In the genomic region with DNA sequence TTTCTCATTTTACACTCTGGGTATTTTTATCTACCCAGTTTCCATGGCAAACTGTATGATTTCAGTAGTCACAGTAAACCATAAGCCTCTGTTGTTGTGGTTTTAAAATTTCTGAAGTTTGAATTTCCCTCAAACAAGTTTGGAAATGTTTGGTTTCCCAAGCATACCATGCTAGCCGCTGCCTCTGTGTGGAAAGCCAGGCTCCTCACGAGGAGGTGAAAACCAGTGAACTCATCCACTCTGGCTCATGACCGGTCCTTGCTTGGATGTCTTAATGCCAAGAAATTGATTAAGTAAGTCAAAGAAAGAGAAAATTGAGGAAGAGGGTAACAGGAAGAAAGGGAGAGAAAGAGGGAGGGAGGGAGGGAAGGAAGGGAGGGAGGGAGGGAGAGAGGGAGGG, we compare ENCODE assay signal across 23 mouse cellular contexts. TPM values are rescaled to one million over a fixed set of nuclear protein-coding genes. Genes with fewer than 3 reads are reported as not detected.
DNase-seq lines count a peak whose midpoint lies in the region; ATAC-seq and TF ChIP-seq lines count a peak whose summit lies in the region.
"Had no signal": no experiment of that assay in that cellular context is flagged by ENCODE, and none has a peak within 500 bp of the region (broad histone marks: within the 10 kb centered on the region; RNA-seq: fewer than 3 reads in every experiment).

No protein-coding gene starts in this region.

- no peak for TF ChIP-seq POLR2A in spleen, adult 2 months (IDR thresholded peaks at IDR 0.05; ENCODE audit: low read depth, low read length)
- no peak for TF ChIP-seq POLR2A in kidney, adult 2 months (IDR thresholded peaks at IDR 0.05; ENCODE audit: low read depth, low read length)

- TF ChIP-seq CTCF in gastrocnemius, adult 2 months (IDR thresholded peaks at IDR 0.05): no peak
- no peak for TF ChIP-seq CTCF in spleen, adult 2 months (IDR thresholded peaks at IDR 0.05; ENCODE audit: extremely low read depth, insufficient read depth, insufficient read length, insufficient replicate concordance)
- TF ChIP-seq CTCF in kidney, adult 2 months (conservative IDR thresholded peaks at IDR 0.05; ENCODE audit: insufficient read depth, insufficient read length, low read depth, low read length): no peak

- H3K36me3 ChIP-seq in spleen, adult 2 months (ENCODE audit: control insufficient read depth, insufficient read depth, low read length): peaks cover 12% of the 10 kb centered on the region
- H3K36me3 ChIP-seq in kidney, adult 2 months (ENCODE audit: control insufficient read depth, insufficient read depth, low read length): no peaks in the 10 kb centered on the region
- H3K36me3 ChIP-seq: embryonic facial prominence, embryonic 12.5 days; forebrain, embryonic 15.5 days had no signal

- intact Hi-C loops in gastrocnemius, adult 2 months (cut with DNase I): no loop called here
- intact Hi-C loops in gastrocnemius, postnatal 36 days (cut with DNase I): no loop called here

- no peaks in the 10 kb centered on the region for H3K27me3 ChIP-seq in spleen, adult 2 months (ENCODE audit: control insufficient read depth, insufficient read depth, low read length)
- H3K27me3 ChIP-seq in kidney, adult 2 months (replicated peaks; ENCODE audit: control insufficient read depth, insufficient read depth, low read length): no peaks in the 10 kb centered on the region
- H3K27me3 ChIP-seq: embryonic facial prominence, embryonic 12.5 days; forebrain, embryonic 13.5 days; forebrain, embryonic 15.5 days had no signal

- ATAC-seq in megakaryocyte progenitor cell, adult 5-6 weeks (replicated peaks; ENCODE audit: poor library complexity): 0 out of 2 replicates have a peak, but pooled peaks have one; percentile 34
- ATAC-seq: forebrain, embryonic 13.5 days; forebrain, embryonic 15.5 days; forebrain, postnatal 0 days had no signal

- H3K4me1 ChIP-seq in spleen, adult 2 months (ENCODE audit: control insufficient read depth, insufficient read depth, insufficient read length): peaks cover 17% of the 10 kb centered on the region
- peaks cover 5% of the 10 kb centered on the region; the same call in 1 of the 2 replicates for H3K4me1 ChIP-seq in kidney, adult 2 months (ENCODE audit: control insufficient read depth, insufficient read depth, low read length)
- H3K4me1 ChIP-seq: embryonic facial prominence, embryonic 10.5 days; forebrain, embryonic 15.5 days had no signal

- 80% methylated on average over 3 of the region's 3 CpGs for WGBS in spleen, adult 2 months
- 83% methylated on average over 3 of the region's 3 CpGs for WGBS in kidney, adult 2 months

- H3K27ac ChIP-seq in gastrocnemius, adult 2 months: peak overlapping the region; percentile 63; the same call in 1 of the 2 replicates
- H3K27ac ChIP-seq in spleen, adult 2 months (ENCODE audit: insufficient read depth, low read length): peak overlapping the region; percentile 22; the same call in 1 of the 2 replicates
- H3K27ac ChIP-seq in kidney, adult 2 months (ENCODE audit: insufficient read depth, low read depth, low read length): no peak overlapping the region
- H3K27ac ChIP-seq: embryonic facial prominence, embryonic 10.5 days; embryonic facial prominence, embryonic 12.5 days; forebrain, embryonic 13.5 days; forebrain, embryonic 15.5 days had no signal

- DNase-seq in gastrocnemius, adult 2 months: no peak
- DNase-seq in gastrocnemius, postnatal 36 days: no peak
- no peak for DNase-seq in spleen, adult 2 months (ENCODE audit: low read depth in 1 of 2, low spot score in 2 of 2)
- no peak for DNase-seq in spleen, adult 18-20 months
- DNase-seq in fibroblast of lung, adult 2 months (ENCODE audit: low read depth): peak; percentile 58
- DNase-seq in B cell, adult 2 months: no peak
- DNase-seq in kidney, adult 2 months: no peak
- DNase-seq: adrenal gland, adult 2 months; adrenal gland, postnatal 10 days; adrenal gland, postnatal 25 days; cerebellum, adult 11 months; cerebellum, adult 18-20 months; cerebellum, adult 8-10 months; cerebellum, adult 9-11 months; cerebellum, postnatal 14 days; cerebellum, postnatal 36 days; forebrain, postnatal 0 days had no signal

- H3K4me3 ChIP-seq in gastrocnemius, adult 2 months: no peak overlapping the region
- no peak overlapping the region for H3K4me3 ChIP-seq in spleen, adult 2 months (ENCODE audit: extremely low read depth, insufficient read depth, insufficient read length)
- H3K4me3 ChIP-seq in kidney, adult 2 months (ENCODE audit: insufficient read depth, low read depth, low read length): no peak overlapping the region
- H3K4me3 ChIP-seq: embryonic facial prominence, embryonic 10.5 days; embryonic facial prominence, embryonic 12.5 days; erythroblast, embryonic 14.5 days; forebrain, embryonic 13.5 days; forebrain, embryonic 15.5 days had no signal

RNA-seq across cellular contexts. Expression of gene Cmss1, which starts 48.4 kb away (rescaled TPM):
- 10 to 100 TPM; 33.0 to 44.0 TPM for total RNA-seq in gastrocnemius, adult 2 months (2021)
- total RNA-seq in gastrocnemius, postnatal 36 days (2021): 10 to 100 TPM; 32.6 to 36.6 TPM
- 3.0 and 3.4 TPM in 2 replicates for polyA plus RNA-seq in spleen, adult 2 months (2012; rRNA removed)
- total RNA-seq in megakaryocyte progenitor cell, adult 5-6 weeks (2015): 31.4 and 38.5 TPM in 2 replicates
- total RNA-seq in megakaryocyte progenitor cell, adult 5-6 weeks (2017): 74.3 and 80.6 TPM in 2 replicates
- polyA plus RNA-seq in kidney, adult 2 months (2012; rRNA removed): 4.4 and 7.2 TPM in 2 replicates
